Mouse (Mus musculus): Measurements from ENCODE around the gene Gbe1.

The Gbe1 gene

DNA sequence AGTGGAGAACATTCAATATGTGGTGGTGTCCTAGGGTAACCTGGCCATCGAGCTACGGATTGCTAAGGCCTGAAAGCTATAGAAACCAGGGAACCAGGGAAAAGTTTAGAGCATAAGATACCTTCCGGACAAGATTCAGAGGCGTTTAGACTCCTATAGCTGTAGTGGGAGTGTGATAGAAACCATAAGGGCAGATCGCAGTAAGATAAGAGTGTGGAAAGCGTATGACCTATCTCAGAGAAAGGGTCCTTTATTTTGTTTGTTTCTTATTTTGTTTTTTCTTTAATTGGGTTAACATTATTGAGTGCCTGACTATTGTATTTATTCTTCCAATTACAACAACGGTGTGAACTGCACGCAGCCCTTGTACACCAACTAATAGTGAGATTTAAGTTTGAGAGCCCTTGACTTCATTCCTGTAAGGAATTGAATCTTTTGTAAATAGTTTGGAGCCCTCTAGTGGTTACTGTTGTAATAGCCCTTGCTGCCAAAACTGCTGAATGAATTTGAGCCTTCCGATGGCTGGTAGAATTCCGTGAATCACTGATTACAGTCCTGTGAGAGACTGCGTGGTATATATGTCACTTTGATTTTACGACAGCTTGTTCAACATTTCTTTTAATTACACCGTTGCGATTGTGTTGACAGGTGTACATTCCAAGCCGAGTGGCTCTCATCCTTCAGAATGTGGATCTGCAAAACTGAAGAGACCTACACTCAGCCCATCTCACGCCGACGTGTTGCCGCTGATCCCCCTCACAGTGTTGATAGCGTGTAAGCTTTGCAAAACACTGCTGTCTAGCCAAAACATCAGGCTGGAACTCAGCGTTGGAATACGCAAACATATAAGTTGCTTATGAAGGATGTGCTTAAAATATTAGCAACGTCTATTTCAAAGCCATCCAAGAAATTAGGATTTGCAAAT, 254.9 kb downstream of the Gbe1 start:
- no peak for DNase-seq (ENCODE audit: low spot score in 2 of 2)

DNA sequence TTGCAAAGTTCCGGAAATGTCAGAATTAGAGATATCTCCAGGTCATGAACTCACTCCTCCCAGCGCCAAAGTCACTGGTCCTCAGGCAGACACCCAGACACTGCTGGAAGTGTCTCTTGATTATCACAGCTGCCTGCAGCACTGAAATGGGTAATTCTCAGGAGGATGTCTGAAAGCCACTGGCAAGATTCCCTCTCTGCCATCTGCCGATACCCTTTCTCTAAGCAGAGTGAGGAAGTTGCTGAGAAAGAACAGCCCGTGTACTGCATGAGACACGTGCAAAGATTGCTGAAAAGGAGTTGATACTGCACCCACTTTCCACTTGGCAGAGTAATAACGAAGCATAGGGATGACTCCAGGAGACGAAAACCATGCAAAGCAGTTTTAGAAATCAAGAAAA, 272.2 kb downstream of the Gbe1 start:
- no peak for DNase-seq (ENCODE audit: low spot score in 2 of 2)

DNA sequence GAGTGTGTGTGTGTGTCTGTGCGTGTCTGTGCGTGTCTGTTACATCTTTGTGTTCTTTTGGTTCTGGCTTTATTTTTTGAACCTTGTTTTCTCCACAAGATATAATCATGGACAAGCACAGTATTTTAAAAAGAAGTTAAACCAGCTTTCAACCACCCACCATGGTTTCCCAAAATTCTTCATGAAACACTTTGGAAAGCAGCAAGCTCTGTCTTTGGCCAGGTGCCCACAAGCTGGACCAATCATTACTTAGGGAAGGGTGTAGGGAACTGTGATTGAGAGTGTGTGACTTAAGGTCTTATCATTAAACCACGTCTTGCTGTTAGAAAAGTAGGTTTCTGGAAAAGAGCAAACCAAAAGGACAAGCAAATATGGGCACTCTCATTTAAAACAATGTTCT, 288.6 kb downstream of the Gbe1 start:
- no peak for DNase-seq (ENCODE audit: low spot score in 2 of 2)

DNA sequence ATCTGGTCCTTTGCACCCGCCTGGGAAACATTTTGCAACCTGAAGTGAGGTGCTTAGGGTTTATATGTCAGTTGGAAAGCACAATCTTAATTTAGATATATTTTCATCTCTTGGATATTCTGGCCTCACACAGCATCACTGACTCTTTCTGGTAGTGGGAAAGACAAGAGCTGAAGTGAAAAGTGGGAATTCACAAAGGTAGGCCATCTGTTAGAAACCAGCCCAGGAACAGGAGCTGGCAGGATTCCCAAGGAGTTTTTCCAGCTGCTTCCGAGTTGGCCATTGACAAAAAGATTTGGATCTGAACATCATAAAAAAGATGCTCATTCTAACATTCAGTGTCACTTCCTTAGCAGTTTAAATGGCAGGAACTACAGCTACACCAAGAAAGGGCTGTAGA, 294.6 kb downstream of the Gbe1 start:
- no peak for DNase-seq (ENCODE audit: low spot score in 2 of 2)

DNA sequence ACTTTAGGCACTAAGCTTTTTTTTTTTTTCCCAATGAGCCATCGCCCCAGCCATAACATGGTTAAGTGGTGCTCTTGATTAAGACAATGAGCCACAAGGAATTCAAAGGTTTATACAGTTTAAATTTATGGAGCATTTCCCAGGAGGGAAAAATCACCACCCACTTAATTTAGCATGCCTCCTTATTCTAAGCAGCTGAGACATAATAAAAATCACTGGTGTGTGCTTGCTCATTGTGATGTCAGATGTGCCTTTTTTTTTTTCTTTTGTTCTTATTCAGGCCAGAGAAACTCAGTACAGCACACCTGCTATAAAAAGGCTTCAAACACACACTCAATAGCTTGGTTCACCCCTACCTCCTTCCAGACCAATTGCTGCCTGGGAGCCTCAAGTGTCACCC, 303.9 kb downstream of the Gbe1 start:
- no peak for DNase-seq (ENCODE audit: low spot score in 2 of 2)

DNA sequence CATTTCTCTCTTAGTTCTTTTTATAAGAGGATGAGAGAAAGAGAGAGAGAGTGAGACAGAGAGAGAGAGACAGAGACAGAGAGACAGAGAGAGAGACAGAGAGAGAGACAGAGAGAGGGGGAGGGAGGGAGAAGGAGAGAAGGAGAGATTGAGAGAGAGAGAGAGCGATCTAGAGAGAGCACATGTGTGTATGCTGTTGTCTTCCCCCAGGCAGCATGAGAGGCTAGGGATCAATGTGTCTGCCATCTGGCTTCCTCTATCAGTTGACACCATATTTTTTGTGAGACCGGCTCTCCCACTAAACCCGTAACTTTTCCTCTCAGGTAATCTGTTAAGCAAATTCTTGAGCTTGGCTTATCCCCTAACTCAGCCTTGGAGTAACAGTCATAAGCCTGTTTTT, 304.4 kb downstream of the Gbe1 start:
- DNase-seq (ENCODE audit: low spot score in 2 of 2): no peak

Data from spleen, postnatal 4 days (tissue).